Mouse (Mus musculus): ENCODE results near the gene Meis2.
A peak's percentile ranks its signal among the peaks of the same experiment; 100 is the strongest.

Meis2 gene

GRCm38 (mm10) chr2:115895256-115895655, 170.4 kb downstream of the Meis2 start:
- no peak for DNase-seq (ENCODE audit: low spot score)

- no peak for DNase-seq (ENCODE audit: low spot score)
Measured at GRCm38 (mm10) chr2:115893113-115893512, 172.5 kb downstream of the Meis2 start.

GRCm38 (mm10) chr2:115890715-115891114, 174.9 kb downstream of the Meis2 start:
- DNase-seq (ENCODE audit: low spot score), result no peak

- no peak for DNase-seq (ENCODE audit: low spot score)
Measured at GRCm38 (mm10) chr2:115890030-115890429, 175.6 kb downstream of the Meis2 start.

- no peak for DNase-seq (ENCODE audit: low spot score)
Measured at GRCm38 (mm10) chr2:115889212-115889611, 176.4 kb downstream of the Meis2 start.

GRCm38 (mm10) chr2:115888336-115889077, 177.1 kb downstream of the Meis2 start:
- DNase-seq (ENCODE audit: low spot score), result no peak

GRCm38 (mm10) chr2:115887631-115888030, 178.0 kb downstream of the Meis2 start:
- no peak for DNase-seq (ENCODE audit: low spot score)

- DNase-seq (ENCODE audit: low spot score), result peak; percentile 53
Measured at GRCm38 (mm10) chr2:115884184-115884583, 181.5 kb downstream of the Meis2 start.

GRCm38 (mm10) chr2:115883520-115883919, 182.1 kb downstream of the Meis2 start:
- DNase-seq (ENCODE audit: low spot score), result no peak

- DNase-seq (ENCODE audit: low spot score), result no peak
Measured at GRCm38 (mm10) chr2:115875802-115876531, 189.7 kb downstream of the Meis2 start.

- DNase-seq (ENCODE audit: low spot score), result no peak
Measured at GRCm38 (mm10) chr2:115872851-115873250, 192.8 kb downstream of the Meis2 start.

- DNase-seq (ENCODE audit: low spot score), result no peak
Measured at GRCm38 (mm10) chr2:115869966-115870365, 195.7 kb downstream of the Meis2 start.

GRCm38 (mm10) chr2:115860600-115861347, 204.9 kb downstream of the Meis2 start:
- peak; percentile 53 for DNase-seq (ENCODE audit: low spot score)

- DNase-seq (ENCODE audit: low spot score), result peak; percentile 35
Measured at GRCm38 (mm10) chr2:115860141-115860480, 205.5 kb downstream of the Meis2 start.

- peak; percentile 60 for DNase-seq (ENCODE audit: low spot score)
Measured at GRCm38 (mm10) chr2:115859371-115860140, 206.1 kb downstream of the Meis2 start.

GRCm38 (mm10) chr2:115858927-115859326, 206.7 kb downstream of the Meis2 start:
- no peak for DNase-seq (ENCODE audit: low spot score)

- no peak for DNase-seq (ENCODE audit: low spot score)
Measured at GRCm38 (mm10) chr2:115858246-115858645, 207.4 kb downstream of the Meis2 start.

GRCm38 (mm10) chr2:115857123-115858080, 208.2 kb downstream of the Meis2 start:
- DNase-seq (ENCODE audit: low spot score), result peak; percentile 26

GRCm38 (mm10) chr2:115856401-115857073, 209.1 kb downstream of the Meis2 start:
- peak; percentile 80 for DNase-seq (ENCODE audit: low spot score)
